Mouse (Mus musculus) brown adipose tissue, adult 24 weeks (tissue): ENCODE results near the gene Ugt1a1. TPM values are rescaled to one million over a fixed set of nuclear protein-coding genes. Genes with fewer than 3 reads are reported as not detected.
"Not testable (repeated sequence)": the region's sequence is repeated elsewhere in the genome, so short reads cannot be mapped to it uniquely, and the experiment has no call there.

ENCODE experiments used
- H3K27ac ChIP-seq: fragments of 200-500 bp; replicated peaks from 2 replicates; pipeline ENCODE4 v1.5.1; 2012; ENCODE audit warnings: low read depth, mild to moderate bottlenecking, low read length
- H3K4me1 ChIP-seq: fragments of 200-500 bp; 2 replicates; pipeline ENCODE4 v1.6.1; 2012; ENCODE audit warnings: low read length, mixed read lengths; ENCODE audit not compliant: control insufficient read depth, insufficient read depth, insufficient read length
- H3K4me3 ChIP-seq: fragments of 200-500 bp; 2 replicates; pipeline ENCODE4 v1.5.1; 2012; ENCODE audit warnings: low read depth, mild to moderate bottlenecking, low read length, moderate library complexity; ENCODE audit not compliant: insufficient read depth
- polyA plus RNA-seq: library from polyadenylated mRNA; stranded (reverse); fragments of >200 nt; gene quantifications from 2 replicates; pipeline ENCODE4 v1.2.4, GENCODE M21; 2012; ENCODE audit not compliant: missing spikeins, insufficient read depth, insufficient read length

Gene Ugt1a1
- polyA plus RNA-seq, 1 experiment = 0.95 TPM

DNA sequence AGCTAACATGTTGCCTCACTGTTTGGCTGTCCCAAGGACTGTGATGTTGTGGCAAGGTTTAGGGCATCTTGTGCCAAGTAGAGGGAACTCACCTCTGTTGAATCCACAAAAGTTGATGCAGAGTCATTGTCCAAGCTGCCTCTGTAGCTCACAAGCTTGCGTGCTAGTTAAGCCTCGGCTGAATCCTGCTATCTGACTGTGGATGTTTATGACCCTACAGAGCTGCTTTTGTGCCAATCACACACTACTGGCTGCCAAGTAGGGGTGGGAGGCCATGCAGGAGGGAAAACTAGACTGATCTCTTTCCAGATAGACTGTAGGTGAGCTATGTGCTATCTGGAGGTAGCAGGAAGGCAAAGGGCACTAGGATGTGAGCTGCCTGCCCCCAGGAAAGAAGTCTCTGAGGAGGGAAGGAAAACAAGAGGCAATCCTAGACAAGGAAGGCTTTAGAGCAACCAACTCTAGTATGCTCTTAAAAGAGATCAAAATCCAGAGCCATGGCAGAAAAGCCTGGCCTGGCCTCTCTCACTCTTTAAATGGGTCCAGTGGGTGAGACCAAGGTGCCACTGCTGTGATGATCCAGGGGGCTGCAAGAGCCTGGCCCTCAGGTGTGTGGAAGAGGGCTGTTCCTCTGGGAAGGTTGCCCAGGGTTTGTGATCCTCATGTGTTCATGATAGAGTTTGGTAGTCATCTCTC, 2.2 kb downstream of the Ugt1a1 start:
- Histone ChIP-seq H3K4me1 (no peaks in the 10 kb centered on the region), H3K27ac (no peak overlapping the region), H3K4me3 (no peak overlapping the region)

DNA sequence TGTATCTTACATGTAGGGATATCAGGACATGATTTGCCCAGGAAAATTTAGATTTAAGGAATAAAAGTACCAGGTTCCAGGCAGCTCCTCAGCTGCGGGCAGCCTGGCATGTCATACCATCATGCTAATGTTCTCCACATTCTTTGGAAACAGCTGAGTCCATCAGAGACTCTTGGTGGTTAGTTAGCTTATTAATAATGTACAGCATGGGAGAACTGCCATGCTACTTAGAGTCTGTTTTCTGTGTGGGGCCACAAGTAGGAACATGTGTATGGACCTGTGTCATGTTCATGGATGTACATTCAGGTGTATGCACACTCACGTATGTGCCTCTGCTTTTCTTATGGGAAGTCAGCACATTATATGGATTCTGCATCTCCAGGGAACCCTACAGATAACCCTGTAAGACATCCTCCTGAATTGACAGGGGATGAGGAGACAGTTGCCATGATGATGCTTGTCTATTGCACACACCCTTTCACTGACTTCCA, 2.7 kb downstream of the Ugt1a1 start:
- Histone ChIP-seq H3K4me3 (no peak overlapping the region), H3K27ac (no peak overlapping the region), H3K4me1 (no peaks in the 10 kb centered on the region)

DNA sequence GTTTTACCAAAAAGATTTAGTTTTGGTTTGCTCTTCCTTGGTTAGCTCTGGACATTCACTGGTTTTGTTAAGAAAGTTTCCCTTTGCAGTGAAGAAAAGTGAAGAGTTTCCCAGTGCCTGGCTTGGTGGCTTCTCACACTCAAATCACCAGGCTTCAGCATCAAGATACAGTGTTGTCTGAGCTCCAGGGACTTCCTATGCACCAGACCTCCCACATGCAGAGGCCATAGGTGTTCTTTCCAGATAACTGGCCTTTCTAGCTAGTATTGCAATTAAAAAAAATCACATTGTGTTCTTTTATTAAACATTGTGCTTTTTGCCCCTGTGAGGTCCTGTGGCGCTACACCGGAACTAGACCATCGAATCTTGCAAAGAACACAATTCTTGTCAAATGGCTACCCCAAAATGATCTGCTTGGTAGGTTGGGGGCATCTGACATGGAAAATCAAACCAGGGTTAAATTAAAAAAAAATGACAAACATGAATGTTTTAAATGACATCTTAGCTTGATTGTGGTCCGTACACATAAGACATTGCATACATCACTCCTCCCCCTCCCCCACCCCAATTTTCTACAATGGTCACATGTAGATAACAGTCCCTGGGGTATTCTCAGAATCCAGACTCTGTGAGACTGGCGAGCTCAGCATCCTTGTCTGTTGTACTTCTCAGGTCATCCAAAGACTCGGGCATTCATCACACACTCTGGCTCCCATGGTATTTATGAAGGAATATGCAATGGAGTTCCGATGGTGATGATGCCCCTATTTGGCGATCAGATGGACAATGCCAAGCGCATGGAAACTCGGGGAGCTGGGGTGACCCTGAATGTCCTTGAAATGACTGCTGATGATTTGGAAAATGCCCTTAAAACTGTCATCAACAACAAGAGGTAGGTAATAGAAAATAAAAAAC, 4.0 kb downstream of the Ugt1a1 start:
- Histone ChIP-seq H3K27ac (no peak overlapping the region), H3K4me3 (no peak overlapping the region), H3K4me1 (no peaks in the 10 kb centered on the region)

DNA sequence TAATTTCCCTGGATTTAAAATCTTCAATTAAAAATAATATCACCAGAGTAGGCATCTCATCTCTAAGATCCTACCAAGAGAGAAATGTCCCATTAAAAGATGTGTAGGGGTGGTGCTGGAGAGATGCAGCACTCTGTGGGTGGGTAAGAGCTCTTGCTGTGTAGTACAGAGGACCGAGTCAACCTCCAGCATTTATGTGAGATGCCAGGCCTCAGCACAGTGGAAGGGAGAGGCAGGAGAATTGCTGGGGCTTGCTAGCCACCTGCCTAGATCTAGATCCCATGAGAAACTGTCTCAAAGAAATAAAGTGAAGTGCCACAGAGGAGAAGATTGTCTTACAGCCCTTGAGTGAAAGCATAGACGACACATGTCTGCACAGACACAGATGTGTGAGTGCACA, 4.8 kb downstream of the Ugt1a1 start:
- Histone ChIP-seq H3K4me1 (no peaks in the 10 kb centered on the region), H3K27ac (no peak overlapping the region)

DNA sequence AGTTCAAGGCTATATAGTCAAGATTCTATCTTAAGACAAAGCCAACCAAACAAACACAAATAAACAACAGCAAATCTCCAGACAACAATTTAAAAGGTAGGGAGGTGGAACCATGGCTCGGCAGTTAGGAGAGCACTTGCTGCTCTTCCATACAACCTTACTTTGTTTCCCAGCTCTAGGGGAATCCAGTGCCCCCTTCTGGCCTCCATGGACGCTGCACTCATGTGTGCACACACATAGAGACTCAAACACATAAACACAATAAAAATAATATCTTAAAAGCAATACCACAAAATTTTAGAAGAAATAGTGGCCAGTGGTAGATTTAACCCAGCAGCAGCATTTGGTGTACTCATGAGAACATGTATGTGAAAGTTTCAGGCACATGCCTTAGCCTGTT, 5.4 kb downstream of the Ugt1a1 start:
- H3K4me1 ChIP-seq = no peaks in the 10 kb centered on the region
- H3K27ac ChIP-seq = no peak overlapping the region
- no peak overlapping the region for H3K4me3 ChIP-seq

More for the DNA sequence above, 4.8 kb downstream of the Ugt1a1 start:
- H3K4me3 ChIP-seq = no peak overlapping the region

DNA sequence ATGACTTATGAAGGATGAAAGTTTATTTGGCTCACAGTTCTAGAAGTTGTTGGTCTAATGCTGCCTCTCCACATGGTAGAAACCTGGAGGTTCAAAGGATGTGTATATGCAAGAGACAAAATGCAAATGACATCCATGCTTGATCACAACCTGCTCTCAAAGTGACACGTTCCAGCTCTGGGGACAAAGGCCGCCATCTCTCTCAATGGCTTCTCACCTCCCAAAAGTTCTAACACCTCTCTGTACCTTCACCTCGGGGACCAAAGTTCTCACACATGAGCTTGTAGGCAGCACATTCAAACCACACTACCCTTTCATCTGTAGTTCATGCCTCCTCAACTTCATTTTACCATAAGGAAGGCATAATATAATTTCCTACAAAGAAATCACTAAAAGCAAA, 5.8 kb downstream of the Ugt1a1 start:
- no peak overlapping the region for H3K27ac ChIP-seq
- no peak overlapping the region for H3K4me3 ChIP-seq
- no peaks in the 10 kb centered on the region for H3K4me1 ChIP-seq

DNA sequence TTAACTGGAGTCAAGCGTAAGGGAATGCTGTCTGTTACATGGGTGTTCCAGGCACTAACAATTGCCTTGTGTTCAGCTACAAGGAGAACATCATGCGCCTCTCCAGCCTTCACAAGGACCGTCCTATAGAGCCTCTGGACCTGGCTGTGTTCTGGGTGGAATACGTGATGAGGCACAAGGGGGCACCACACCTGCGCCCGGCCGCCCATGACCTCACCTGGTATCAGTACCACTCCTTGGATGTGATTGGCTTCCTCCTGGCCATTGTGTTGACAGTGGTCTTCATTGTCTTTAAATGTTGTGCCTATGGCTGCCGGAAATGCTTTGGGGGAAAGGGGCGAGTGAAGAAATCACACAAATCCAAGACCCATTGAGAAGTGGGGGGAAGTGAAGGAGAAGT, 6.3 kb downstream of the Ugt1a1 start:
- no peak overlapping the region for H3K4me3 ChIP-seq

DNA sequence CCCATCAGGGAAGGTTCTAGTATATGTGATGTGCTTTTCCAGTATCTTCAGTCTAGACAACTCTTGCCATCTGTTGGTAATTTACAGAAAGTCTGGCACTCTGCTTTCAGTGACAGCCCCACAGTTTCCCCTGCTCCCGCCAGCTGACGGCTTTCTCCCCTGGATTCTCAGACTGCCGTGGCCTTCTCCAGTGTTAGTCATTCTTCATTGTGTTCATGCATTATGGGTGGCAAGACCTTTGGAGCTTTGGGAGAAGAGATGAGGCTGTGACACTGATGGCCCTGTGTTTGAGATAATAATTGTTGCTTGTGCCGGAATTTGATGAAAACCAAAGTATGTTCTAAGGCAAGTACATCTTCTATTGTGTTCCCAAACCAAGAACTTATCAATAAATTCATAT, 6.8 kb downstream of the Ugt1a1 start:
- no peaks in the 10 kb centered on the region for H3K4me1 ChIP-seq
- no peak overlapping the region for H3K27ac ChIP-seq
- H3K4me3 ChIP-seq = no peak overlapping the region

More for the DNA sequence above, 6.3 kb downstream of the Ugt1a1 start:
- Histone ChIP-seq H3K27ac (no peak overlapping the region), H3K4me1 (no peaks in the 10 kb centered on the region)

DNA sequence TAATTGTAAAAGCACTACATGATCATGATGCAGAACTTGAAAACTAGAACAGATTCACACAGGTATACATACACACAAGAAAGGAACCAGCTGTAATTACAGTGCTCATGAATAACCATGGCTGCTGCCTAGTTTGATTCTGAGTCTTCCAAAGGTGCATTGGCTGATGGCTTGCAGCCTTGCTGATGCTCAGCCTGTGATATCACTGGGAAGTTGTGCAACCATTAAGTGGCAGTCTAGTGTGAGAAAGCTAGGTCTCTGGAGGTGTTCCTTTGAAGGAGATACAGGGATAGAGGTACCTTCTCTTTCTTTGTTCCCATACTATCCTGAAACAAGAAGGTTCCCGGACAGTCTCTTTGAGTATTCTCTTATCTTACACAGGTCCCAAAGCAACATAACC, 7.3 kb downstream of the Ugt1a1 start:
- Histone ChIP-seq H3K4me1 (no peaks in the 10 kb centered on the region), H3K27ac (no peak overlapping the region), H3K4me3 (no peak overlapping the region)

DNA sequence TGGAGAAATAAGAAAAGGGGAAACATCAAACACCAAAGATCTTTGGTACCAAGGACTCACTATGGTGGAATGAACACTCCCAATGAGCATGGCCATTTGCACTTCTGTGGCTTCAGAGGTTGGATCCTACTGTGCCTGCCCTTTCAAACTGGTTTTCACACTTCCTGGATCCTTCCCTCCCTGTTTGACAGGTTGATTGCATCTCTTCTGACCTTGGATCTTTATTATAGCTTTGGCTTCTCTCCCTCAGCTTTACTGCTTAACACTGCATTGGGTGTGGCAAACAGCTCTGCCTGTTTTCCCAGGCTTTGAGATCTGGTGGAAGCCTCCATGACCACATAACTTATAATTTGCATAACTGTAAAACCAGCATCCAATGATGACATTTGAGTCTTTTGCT, 8.6 kb downstream of the Ugt1a1 start:
- Histone ChIP-seq H3K4me3 (no peak overlapping the region), H3K27ac (no peak overlapping the region), H3K4me1 (no peaks in the 10 kb centered on the region)

DNA sequence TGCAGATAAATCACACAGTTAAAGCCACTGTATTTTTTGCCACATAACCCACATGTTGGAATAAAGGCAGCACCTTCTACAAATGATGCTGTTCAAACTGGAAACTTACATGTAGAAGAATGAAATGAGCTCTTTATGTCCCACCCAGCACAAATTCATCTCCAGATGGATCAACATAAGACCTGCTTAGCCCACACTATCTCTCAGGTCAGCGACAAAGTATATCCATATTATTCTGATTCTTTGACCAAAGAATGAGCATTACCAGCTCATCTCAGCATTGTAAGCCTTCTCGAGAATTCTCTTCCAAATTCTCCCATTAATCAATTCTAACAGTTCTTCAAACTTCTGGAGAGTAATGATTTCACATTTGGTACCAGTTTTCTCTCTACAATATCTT, 10.5 kb downstream of the Ugt1a1 start:
- H3K4me1 ChIP-seq = no peaks in the 10 kb centered on the region
- no peak overlapping the region for H3K27ac ChIP-seq
- no peak overlapping the region for H3K4me3 ChIP-seq

DNA sequence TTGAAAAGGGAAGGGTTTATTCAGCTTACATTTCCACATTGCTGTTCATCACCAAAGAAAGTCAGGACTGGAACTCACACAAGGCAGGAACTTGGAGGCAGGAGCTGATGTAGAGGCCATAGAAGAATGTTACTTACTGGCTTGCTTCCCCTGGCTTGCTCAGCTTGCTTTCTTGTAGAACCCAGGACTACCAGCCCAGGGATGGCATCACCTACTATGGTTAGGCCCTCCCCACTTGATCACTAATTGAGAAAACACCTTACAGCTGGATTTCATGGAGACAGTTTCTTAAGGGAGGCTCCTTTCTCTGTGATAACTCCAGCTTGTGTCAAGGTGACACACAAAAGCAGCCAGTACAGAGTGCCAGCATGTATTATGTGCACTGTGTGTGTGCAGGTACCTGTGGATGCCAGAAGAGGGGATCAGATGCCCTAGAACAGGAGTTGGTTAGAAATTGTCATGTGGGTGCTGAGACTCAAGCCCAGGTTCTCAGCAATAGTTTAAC, 11.3 kb downstream of the Ugt1a1 start:
- not testable (repeated sequence) for H3K4me1 ChIP-seq, H3K4me3 ChIP-seq, H3K27ac ChIP-seq

DNA sequence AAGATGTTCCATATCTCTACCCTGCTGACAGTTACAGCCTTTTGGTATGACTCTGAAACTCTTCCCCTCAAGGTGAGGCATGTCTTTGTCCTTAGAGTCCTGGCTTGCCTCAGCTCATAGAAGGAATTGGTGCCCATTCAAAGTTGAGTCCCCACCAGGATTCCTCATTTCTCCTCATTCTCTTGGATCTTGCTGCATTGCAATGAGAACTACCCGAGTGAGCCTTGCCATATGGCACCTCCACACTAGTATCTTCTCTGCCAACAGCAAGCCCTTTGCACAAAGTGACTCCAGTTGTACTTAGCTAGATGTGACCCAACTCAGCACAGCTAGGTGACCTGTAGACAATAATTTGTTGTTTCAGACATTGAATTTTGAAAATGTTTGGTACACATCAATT, 11.8 kb downstream of the Ugt1a1 start:
- Histone ChIP-seq H3K27ac (no peak overlapping the region), H3K4me1 (no peaks in the 10 kb centered on the region), H3K4me3 (no peak overlapping the region)

DNA sequence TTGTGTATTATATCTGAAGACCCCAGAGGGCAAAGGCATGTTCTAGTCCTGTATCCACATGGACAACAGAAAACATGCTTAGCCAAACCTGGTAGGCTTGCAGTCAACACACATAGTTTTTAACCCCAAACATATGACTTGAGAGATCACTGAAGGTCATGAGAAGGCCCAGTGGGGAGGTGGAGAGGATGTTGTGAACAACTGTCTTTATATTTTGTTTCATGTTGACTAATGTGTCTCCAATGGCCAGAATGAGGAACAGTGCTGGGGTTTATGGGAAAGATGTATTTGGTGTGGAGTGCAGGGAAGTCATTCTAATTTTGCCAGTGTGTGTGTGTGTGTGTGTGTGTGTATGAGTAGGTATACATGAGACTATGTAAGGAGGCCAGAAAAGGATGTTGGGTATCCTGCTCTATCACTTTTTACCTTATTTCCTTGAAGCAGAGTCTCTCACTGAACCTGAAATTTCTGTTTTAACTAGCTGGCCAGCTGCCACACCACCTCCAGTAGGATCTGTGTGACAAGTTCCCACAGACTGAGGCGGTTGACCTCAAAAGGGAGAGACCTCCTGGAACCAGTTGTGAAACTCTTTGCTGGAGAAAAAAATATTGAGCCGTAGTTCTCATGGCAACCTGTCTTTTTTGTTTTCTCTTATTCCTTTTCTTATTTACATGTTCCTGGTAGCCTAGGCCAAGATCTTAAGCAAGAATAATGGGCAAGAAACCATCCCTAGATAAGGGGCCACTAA, 12.4 kb downstream of the Ugt1a1 start:
- Histone ChIP-seq H3K4me3 (no peak overlapping the region), H3K27ac (no peak overlapping the region), H3K4me1 (no peaks in the 10 kb centered on the region)

DNA sequence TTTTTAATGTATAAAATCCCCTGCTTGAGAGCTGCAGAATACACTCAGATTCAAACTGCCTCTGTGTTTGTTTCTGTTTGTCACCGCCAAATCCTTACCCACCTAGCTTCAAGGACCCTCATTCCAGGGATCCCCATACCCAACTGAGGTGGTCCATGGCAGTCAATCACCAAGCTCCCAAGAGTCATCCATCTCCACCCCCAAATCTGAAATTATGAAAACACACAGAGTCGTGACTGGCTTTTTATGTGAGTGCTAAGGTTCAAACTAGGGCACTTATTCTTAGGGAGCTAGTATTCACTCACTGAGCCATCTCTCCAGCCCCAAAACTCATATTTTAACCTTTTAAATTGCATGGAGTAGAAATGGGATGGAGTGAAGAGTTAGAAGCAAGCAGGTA, 13.5 kb downstream of the Ugt1a1 start:
- H3K27ac ChIP-seq, H3K4me3 ChIP-seq, H3K4me1 ChIP-seq: not testable (repeated sequence)
